Mouse (Mus musculus) midbrain, embryonic 13.5 days (tissue): Measurements from ENCODE around the gene Ptpn6. TPM values are rescaled to one million over a fixed set of nuclear protein-coding genes. Genes with fewer than 3 reads are reported as not detected.

Experiments
- ATAC-seq: fragments of 200-750 bp; cut with Nextera tagmentation; 2 replicates; pipeline ENCODE4 v1.8.0; 2017; ENCODE audit warnings: mild to moderate bottlenecking, moderate TSS enrichment, moderate library complexity
- H3K27ac ChIP-seq: fragments of 300-500 bp; sonication (generic); 2 replicates; pipeline ENCODE4 v1.5.1; 2015; ENCODE audit warnings: inconsistent platforms, mild to moderate bottlenecking, moderate library complexity
- H3K27me3 ChIP-seq: fragments of 300-500 bp; sonication (generic); 2 replicates; pipeline ENCODE4 v1.6.1; 2015; ENCODE audit warnings: mild to moderate bottlenecking, inconsistent platforms
- H3K36me3 ChIP-seq: fragments of 300-500 bp; sonication (generic); 2 replicates; pipeline ENCODE4 v1.6.1; 2015; ENCODE audit warnings: mild to moderate bottlenecking, inconsistent platforms
- H3K4me1 ChIP-seq: fragments of 300-500 bp; sonication (generic); replicated peaks from 2 replicates; pipeline ENCODE4 v1.6.1; 2015; ENCODE audit warnings: inconsistent platforms
- H3K4me2 ChIP-seq: fragments of 300-500 bp; sonication (generic); replicated peaks from 2 replicates; pipeline ENCODE4 v1.6.1; 2015; ENCODE audit warnings: moderate library complexity, mild to moderate bottlenecking, inconsistent platforms
- H3K4me3 ChIP-seq: fragments of 300-500 bp; sonication (generic); replicated peaks from 2 replicates; pipeline ENCODE4 v1.5.1; 2015; ENCODE audit warnings: mild to moderate bottlenecking, inconsistent platforms
- H3K9ac ChIP-seq: fragments of 300-500 bp; sonication (generic); replicated peaks from 2 replicates; pipeline ENCODE4 v1.6.1; 2015; ENCODE audit warnings: mild to moderate bottlenecking, inconsistent platforms
- H3K9me3 ChIP-seq: fragments of 300-500 bp; sonication (generic); 2 replicates; pipeline ENCODE4 v1.6.1; 2016; ENCODE audit warnings: mild to moderate bottlenecking, inconsistent platforms
- WGBS: fragments of 180-500 bp; shearing (Covaris S2); methylation state at CpG from one replicate; pipeline ENCODE4 v1.1.7; 2015; 5-methylcytosine and 5-hydroxymethylcytosine counted together
- polyA plus RNA-seq: library from polyadenylated mRNA; unstranded; fragments of >200 nt; fragmentation: Nextera tagmentation; extraction: Ambion mirVana; gene quantifications from 2 replicates; pipeline ENCODE4 v1.2.1, GENCODE M21; 2015

The Ptpn6 gene
- polyA plus RNA-seq, 1 experiment from 2014 or later = 3.4 TPM

GRCm38 (mm10) chr6:124702784-124703103, 35.8 kb downstream of the Ptpn6 start:
- H3K9me3 ChIP-seq = no peaks in the 10 kb centered on the region
- WGBS = 58% methylated on average over 3 of the region's 3 CpGs
- H3K27ac ChIP-seq = no peak overlapping the region
- H3K27me3 ChIP-seq = no peaks in the 10 kb centered on the region
- H3K36me3 ChIP-seq = peaks cover 77% of the 10 kb centered on the region
- H3K4me1 ChIP-seq = 0 out of 2 replicates have a peak, but pooled peaks cover 2% of the 10 kb centered on the region
- H3K9ac ChIP-seq = no peak overlapping the region
- peak; percentile 80 for ATAC-seq
- H3K4me3 ChIP-seq = no peak overlapping the region
- no peak overlapping the region for H3K4me2 ChIP-seq

- WGBS = 93% methylated on average over 17 of the region's 17 CpGs
- no peaks in the 10 kb centered on the region for H3K9me3 ChIP-seq
- no peak overlapping the region for H3K4me3 ChIP-seq
- peak; percentile 47 for ATAC-seq
- H3K36me3 ChIP-seq = peaks cover 72% of the 10 kb centered on the region
- H3K27ac ChIP-seq = no peak overlapping the region
- H3K27me3 ChIP-seq = no peaks in the 10 kb centered on the region
- H3K9ac ChIP-seq = no peak overlapping the region
- H3K4me2 ChIP-seq = no peak overlapping the region
- H3K4me1 ChIP-seq = 0 out of 2 replicates have a peak, but pooled peaks cover 2% of the 10 kb centered on the region
These were observed 36.3 kb downstream of the Ptpn6 start for GRCm38 (mm10) chr6:124702102-124702783.

- Histone ChIP-seq H3K9me3 (no peaks in the 10 kb centered on the region), H3K4me1 (0 out of 2 replicates have a peak, but pooled peaks cover 2% of the 10 kb centered on the region), H3K27me3 (no peaks in the 10 kb centered on the region), H3K36me3 (peaks cover 70% of the 10 kb centered on the region), H3K4me2 (no peak overlapping the region), H3K4me3 (no peak overlapping the region), H3K27ac (no peak overlapping the region), H3K9ac (no peak overlapping the region)
- 74% methylated on average over 8 of the region's 8 CpGs for WGBS
- ATAC-seq = no peak; the same call in 1 of the 2 replicates
These were observed 37.2 kb downstream of the Ptpn6 start for GRCm38 (mm10) chr6:124701338-124701737.

GRCm38 (mm10) chr6:124699962-124700610, 38.4 kb downstream of the Ptpn6 start:
- H3K36me3 ChIP-seq = peaks cover 65% of the 10 kb centered on the region
- ATAC-seq = no peak; the same call in 1 of the 2 replicates
- 85% methylated on average over 11 of the region's 11 CpGs for WGBS

GRCm38 (mm10) chr6:124699366-124699765, 39.1 kb downstream of the Ptpn6 start:
- ATAC-seq = no peak
- peaks cover 57% of the 10 kb centered on the region for H3K36me3 ChIP-seq
- no peak overlapping the region for H3K4me3 ChIP-seq
- 91% methylated on average over 4 of the region's 4 CpGs for WGBS
- no peak overlapping the region for H3K27ac ChIP-seq
- no peaks in the 10 kb centered on the region for H3K27me3 ChIP-seq
- H3K9ac ChIP-seq = no peak overlapping the region
- no peak overlapping the region for H3K4me2 ChIP-seq
- H3K9me3 ChIP-seq = no peaks in the 10 kb centered on the region
- H3K4me1 ChIP-seq = peaks cover 2% of the 10 kb centered on the region; the same call in 1 of the 2 replicates

More at GRCm38 (mm10) chr6:124699962-124700610, 38.4 kb downstream of the Ptpn6 start:
- H3K9me3 ChIP-seq = no peaks in the 10 kb centered on the region
- no peak overlapping the region for H3K27ac ChIP-seq
- no peak overlapping the region for H3K4me3 ChIP-seq
- H3K9ac ChIP-seq = no peak overlapping the region
- 0 out of 2 replicates have a peak, but pooled peaks cover 2% of the 10 kb centered on the region for H3K4me1 ChIP-seq
- H3K27me3 ChIP-seq = no peaks in the 10 kb centered on the region
- H3K4me2 ChIP-seq = no peak overlapping the region

DNA sequence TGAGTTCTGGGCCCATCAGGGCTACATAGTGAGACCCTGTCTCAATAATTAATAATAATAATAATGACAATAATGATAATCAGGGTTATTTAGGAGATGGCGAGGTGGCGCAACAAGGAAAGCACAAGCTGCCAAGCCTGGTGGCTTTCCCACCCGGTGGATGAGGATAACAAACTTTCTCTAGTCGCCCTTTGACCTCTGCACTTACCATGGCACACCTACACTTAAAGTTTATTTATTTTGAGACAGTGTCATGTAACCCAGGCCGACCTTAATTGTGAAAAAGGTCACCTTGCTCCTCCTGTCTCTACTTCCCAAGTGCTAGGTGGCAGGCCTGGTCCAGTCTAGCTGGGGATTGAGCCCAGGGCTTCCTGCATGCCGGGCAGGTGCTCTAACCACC, 39.8 kb downstream of the Ptpn6 start:
- ATAC-seq = no peak
- Histone ChIP-seq H3K36me3 (peaks cover 51% of the 10 kb centered on the region), H3K4me3 (no peak overlapping the region), H3K27ac (no peak overlapping the region), H3K4me2 (no peak overlapping the region), H3K4me1 (peaks cover 5% of the 10 kb centered on the region; the same call in 1 of the 2 replicates), H3K9me3 (no peaks in the 10 kb centered on the region), H3K27me3 (no peaks in the 10 kb centered on the region), H3K9ac (no peak overlapping the region)
- 84% methylated on average over 6 of the region's 6 CpGs for WGBS

GRCm38 (mm10) chr6:124696441-124697150, 41.9 kb downstream of the Ptpn6 start:
- H3K4me1 ChIP-seq = peaks cover 5% of the 10 kb centered on the region; the same call in 1 of the 2 replicates
- no peaks in the 10 kb centered on the region for H3K27me3 ChIP-seq
- ATAC-seq = no peak
- peaks cover 30% of the 10 kb centered on the region for H3K36me3 ChIP-seq
- no peak overlapping the region for H3K27ac ChIP-seq
- H3K9ac ChIP-seq = no peak overlapping the region
- no peak overlapping the region for H3K4me2 ChIP-seq
- no peak overlapping the region for H3K4me3 ChIP-seq
- WGBS = 91% methylated on average over 7 of the region's 7 CpGs
- H3K9me3 ChIP-seq = no peaks in the 10 kb centered on the region

- no peak overlapping the region for H3K4me2 ChIP-seq
- H3K9ac ChIP-seq = no peak overlapping the region
- H3K4me1 ChIP-seq = peaks cover 5% of the 10 kb centered on the region; the same call in 1 of the 2 replicates
- H3K4me3 ChIP-seq = no peak overlapping the region
- H3K9me3 ChIP-seq = no peaks in the 10 kb centered on the region
- H3K27ac ChIP-seq = no peak overlapping the region
- 84% methylated on average over 15 of the region's 15 CpGs for WGBS
- H3K36me3 ChIP-seq = peaks cover 7% of the 10 kb centered on the region; the same call in 1 of the 2 replicates
- peak; percentile 63 for ATAC-seq
- H3K27me3 ChIP-seq = no peaks in the 10 kb centered on the region
These were observed 44.2 kb downstream of the Ptpn6 start for GRCm38 (mm10) chr6:124694166-124694955.

GRCm38 (mm10) chr6:124693243-124693981, 45.1 kb downstream of the Ptpn6 start:
- no peak overlapping the region for H3K27ac ChIP-seq
- 0 out of 2 replicates have a peak, but pooled peaks cover 5% of the 10 kb centered on the region for H3K36me3 ChIP-seq
- H3K4me3 ChIP-seq = no peak overlapping the region
- no peaks in the 10 kb centered on the region for H3K27me3 ChIP-seq
- peaks cover 5% of the 10 kb centered on the region; the same call in 1 of the 2 replicates for H3K4me1 ChIP-seq
- no peak overlapping the region for H3K9ac ChIP-seq
- no peak for ATAC-seq
- no peaks in the 10 kb centered on the region for H3K9me3 ChIP-seq
- WGBS = 85% methylated on average over 15 of the region's 15 CpGs
- no peak overlapping the region for H3K4me2 ChIP-seq

GRCm38 (mm10) chr6:124690517-124690916, 48.0 kb downstream of the Ptpn6 start:
- WGBS = 91% methylated on average over 3 of the region's 3 CpGs
- Histone ChIP-seq H3K36me3 (no peaks in the 10 kb centered on the region), H3K4me2 (no peak overlapping the region), H3K9me3 (no peaks in the 10 kb centered on the region), H3K4me1 (peaks cover 2% of the 10 kb centered on the region; the same call in 1 of the 2 replicates), H3K9ac (no peak overlapping the region), H3K4me3 (no peak overlapping the region), H3K27ac (no peak overlapping the region), H3K27me3 (no peaks in the 10 kb centered on the region)
- ATAC-seq = no peak

GRCm38 (mm10) chr6:124689011-124689410, 49.5 kb downstream of the Ptpn6 start:
- H3K27ac ChIP-seq = no peak overlapping the region
- H3K4me1 ChIP-seq = peaks cover under 1% of the 10 kb centered on the region; the same call in 1 of the 2 replicates
- no peak for ATAC-seq
- H3K9ac ChIP-seq = no peak overlapping the region
- no peaks in the 10 kb centered on the region for H3K9me3 ChIP-seq
- no peak overlapping the region for H3K4me3 ChIP-seq
- H3K4me2 ChIP-seq = no peak overlapping the region
- H3K27me3 ChIP-seq = no peaks in the 10 kb centered on the region
- H3K36me3 ChIP-seq = no peaks in the 10 kb centered on the region
- 94% methylated on average over 3 of the region's 3 CpGs for WGBS
